Mouse (Mus musculus) neural tube, postnatal 0 days (tissue): Measurements from ENCODE around the gene Clec1a. TPM values are rescaled to one million over a fixed set of nuclear protein-coding genes. Genes with fewer than 3 reads are reported as not detected.

Experiments
- polyA plus RNA-seq: library from polyadenylated mRNA; unstranded; fragments of >200 nt; fragmentation: Nextera tagmentation; extraction: Ambion mirVana; gene quantifications from 2 replicates; pipeline ENCODE4 v1.2.1, GENCODE M21; 2015

The Clec1a gene
- 3.1 and 3.5 TPM in 2 replicates for polyA plus RNA-seq

GRCm38 (mm10) chr6:129451411-129452039 is at the start of gene Clec1a:
Gene Clec1a, minus strand, starts transcription at chr6:129452000.

GRCm38 (mm10) chr6:129408562-129408961 is 43.2 kb downstream of the Clec1a start, which contains the start of gene Clec9a:
Gene Clec9a, plus strand, starts transcription at chr6:129408862.

GRCm38 (mm10) chr6:129396997-129397396 is 54.8 kb downstream of the Clec1a start, which contains the start of gene Clec1b:
Gene Clec1b, plus strand, starts transcription at chr6:129397297.

GRCm38 (mm10) chr6:129385774-129386173 is 66.0 kb downstream of the Clec1a start, which contains the start of gene Clec12b:
Gene Clec12b, minus strand, starts transcription at chr6:129385874.

Other genes starting within 250 kb of the Clec1a start
- gene Cd69, start 176.6 kb downstream of the Clec1a start, polyA plus RNA-seq = not detected in 2 replicates
- gene 4922502D21Rik, start 120.2 kb downstream of the Clec1a start, polyA plus RNA-seq = not detected in 2 replicates
- gene Clec12a, start 109.3 kb downstream of the Clec1a start, polyA plus RNA-seq = 0.41 and 0.48 TPM in 2 replicates
- gene Clec12b, start 66.1 kb downstream of the Clec1a start, polyA plus RNA-seq = 0.17 and 0.22 TPM in 2 replicates
- gene Clec1b, start 54.7 kb downstream of the Clec1a start, polyA plus RNA-seq = 0.74 and 0.83 TPM in 2 replicates
- 0.09 and 0.22 TPM in 2 replicates for gene Clec9a, start 43.1 kb downstream of the Clec1a start, polyA plus RNA-seq
- not detected in 2 replicates for gene Olr1, start 55.2 kb upstream of the Clec1a start, polyA plus RNA-seq
- gene Tmem52b, start 60.6 kb upstream of the Clec1a start, polyA plus RNA-seq = not detected in 2 replicates
- 266 and 268 TPM in 2 replicates for gene Gabarapl1, start 81.2 kb upstream of the Clec1a start, polyA plus RNA-seq
- gene Klre1, start 125.9 kb upstream of the Clec1a start, polyA plus RNA-seq = not detected in 2 replicates
- not detected in 2 replicates for gene Klrd1, start 139.8 kb upstream of the Clec1a start, polyA plus RNA-seq
- 0.23 and 0.26 TPM in 2 replicates for gene Klrk1, start 171.9 kb upstream of the Clec1a start, polyA plus RNA-seq
- not detected in 2 replicates for gene Klrc3, start 191.3 kb upstream of the Clec1a start, polyA plus RNA-seq
- gene Klrc2, start 208.7 kb upstream of the Clec1a start, polyA plus RNA-seq = not detected in 2 replicates
- gene Klrc1, start 227.0 kb upstream of the Clec1a start, polyA plus RNA-seq = not detected in 2 replicates